Mouse (Mus musculus) ovary, postnatal 14 days (tissue): Measurements from ENCODE around the gene Tat.
"Not testable (repeated sequence)": the region's sequence is repeated elsewhere in the genome, so short reads cannot be mapped to it uniquely, and the experiment has no call there.

Experiments
- DNase-seq: peaks from one replicate; pipeline ENCODE4 v3.0.0; 2022; ENCODE audit warnings: low spot score

The Tat gene

DNA sequence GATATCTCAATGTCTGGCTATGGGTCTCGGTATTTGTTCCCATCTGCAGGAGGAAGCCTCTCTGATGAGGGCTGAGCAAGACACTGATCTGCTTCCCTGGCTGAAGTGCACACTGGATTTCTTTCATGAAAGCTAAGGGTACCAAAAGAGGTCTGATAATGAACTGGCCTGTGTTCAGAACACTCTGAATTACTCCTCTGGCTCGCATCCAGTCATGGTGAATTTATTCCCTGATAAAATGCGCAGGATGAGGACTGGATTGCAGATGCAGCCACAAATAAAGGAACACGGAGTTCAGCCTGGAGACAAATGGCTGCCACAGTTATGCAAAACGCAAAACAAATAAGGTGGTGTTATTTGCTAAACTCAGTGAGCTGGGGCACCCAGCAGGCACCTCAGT, 6.3 kb upstream of the Tat start:
- no peak for DNase-seq

GRCm38 (mm10) chr8:109986384-109986783, 3.9 kb upstream of the Tat start:
- no peak for DNase-seq

GRCm38 (mm10) chr8:109987776-109988175, 2.5 kb upstream of the Tat start:
- no peak for DNase-seq

DNA sequence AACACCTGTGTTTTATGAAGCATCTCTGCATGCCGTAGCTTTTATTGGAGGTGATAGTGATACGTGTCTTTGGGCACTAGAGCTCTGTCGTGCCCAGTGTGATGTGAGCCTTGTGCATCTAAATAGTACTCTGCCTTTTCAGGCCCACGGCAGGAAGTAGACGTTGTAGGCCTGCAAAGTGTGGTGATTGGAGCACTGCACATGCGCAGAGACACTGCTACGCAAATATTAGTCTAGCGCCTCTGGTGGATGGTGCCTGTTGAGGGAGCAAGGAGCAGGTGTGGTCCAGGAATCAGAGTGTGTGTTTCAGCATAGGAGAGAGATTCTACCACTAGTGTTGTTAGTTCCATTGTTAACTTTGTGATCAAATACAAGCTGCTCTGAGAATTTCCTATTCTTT, 1.1 kb upstream of the Tat start:
- no peak for DNase-seq

DNA sequence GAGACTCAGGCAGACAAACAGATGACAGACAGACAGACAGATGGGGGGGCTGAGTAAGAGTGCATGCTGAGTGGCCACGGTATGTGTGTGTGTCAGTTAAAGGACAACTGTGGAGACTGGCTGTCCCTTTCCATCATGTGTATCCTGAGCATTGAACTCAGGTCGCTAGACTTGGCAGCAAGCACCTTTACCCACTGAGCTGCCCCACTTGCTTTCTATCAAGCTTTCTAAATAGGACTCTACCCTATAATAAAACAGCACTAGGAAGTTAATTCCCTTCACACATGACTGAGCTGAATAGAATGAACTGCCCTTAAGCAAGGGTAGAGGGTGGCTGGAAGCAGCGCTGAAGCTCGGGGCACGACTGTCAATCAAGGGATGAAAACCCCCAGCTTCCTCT, 1.9 kb downstream of the Tat start:
- no peak for DNase-seq

GRCm38 (mm10) chr8:109992951-109993350, 2.7 kb downstream of the Tat start:
- DNase-seq, result no peak

- DNase-seq, result no peak
These were observed 7.1 kb downstream of the Tat start for GRCm38 (mm10) chr8:109997381-109997780.

DNA sequence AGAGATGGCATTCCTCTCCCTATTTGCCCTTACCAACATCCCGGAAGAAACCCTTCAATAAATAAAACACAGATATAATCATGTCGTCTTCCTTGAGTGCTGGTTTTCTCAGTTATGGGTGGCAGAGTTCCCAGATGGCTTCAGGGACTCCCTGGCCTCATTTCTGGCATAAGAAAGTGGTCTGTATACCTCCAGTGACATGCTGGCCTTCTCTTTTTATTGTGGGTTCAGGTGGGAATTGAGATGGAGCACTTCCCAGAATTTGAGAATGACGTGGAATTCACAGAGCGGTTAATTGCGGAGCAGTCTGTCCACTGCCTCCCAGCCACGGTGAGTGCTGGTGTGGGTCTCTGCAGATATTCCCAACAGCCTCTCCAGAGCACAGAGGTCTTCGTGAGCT, 7.8 kb downstream of the Tat start:
- DNase-seq, result no peak

- no peak for DNase-seq
These were observed 9.7 kb downstream of the Tat start for GRCm38 (mm10) chr8:109999974-110000373.

DNA sequence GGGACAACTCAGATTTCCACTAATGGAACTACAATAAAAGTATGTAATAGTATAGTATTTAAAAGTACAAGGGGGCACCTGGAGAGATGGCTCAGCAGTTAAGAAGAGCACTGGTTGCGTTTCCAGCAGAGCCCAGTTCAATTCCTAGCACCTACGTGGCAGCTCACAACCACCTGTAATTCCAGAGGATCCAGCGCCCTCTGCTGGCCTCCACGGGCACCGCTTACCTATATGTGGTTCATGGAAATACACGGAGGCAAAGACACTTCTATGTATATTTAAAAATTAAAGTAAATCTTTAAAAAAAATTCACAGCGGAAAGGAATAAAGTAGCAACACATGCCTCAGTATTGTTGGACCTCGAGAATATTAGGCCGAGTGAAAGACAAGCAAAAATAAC, 12.7 kb downstream of the Tat start:
- DNase-seq, result no peak

- DNase-seq, result no peak
These were observed 14.1 kb downstream of the Tat start for GRCm38 (mm10) chr8:110004300-110004699.

GRCm38 (mm10) chr8:110006312-110007023, 16.2 kb downstream of the Tat start:
- DNase-seq, result no peak

DNA sequence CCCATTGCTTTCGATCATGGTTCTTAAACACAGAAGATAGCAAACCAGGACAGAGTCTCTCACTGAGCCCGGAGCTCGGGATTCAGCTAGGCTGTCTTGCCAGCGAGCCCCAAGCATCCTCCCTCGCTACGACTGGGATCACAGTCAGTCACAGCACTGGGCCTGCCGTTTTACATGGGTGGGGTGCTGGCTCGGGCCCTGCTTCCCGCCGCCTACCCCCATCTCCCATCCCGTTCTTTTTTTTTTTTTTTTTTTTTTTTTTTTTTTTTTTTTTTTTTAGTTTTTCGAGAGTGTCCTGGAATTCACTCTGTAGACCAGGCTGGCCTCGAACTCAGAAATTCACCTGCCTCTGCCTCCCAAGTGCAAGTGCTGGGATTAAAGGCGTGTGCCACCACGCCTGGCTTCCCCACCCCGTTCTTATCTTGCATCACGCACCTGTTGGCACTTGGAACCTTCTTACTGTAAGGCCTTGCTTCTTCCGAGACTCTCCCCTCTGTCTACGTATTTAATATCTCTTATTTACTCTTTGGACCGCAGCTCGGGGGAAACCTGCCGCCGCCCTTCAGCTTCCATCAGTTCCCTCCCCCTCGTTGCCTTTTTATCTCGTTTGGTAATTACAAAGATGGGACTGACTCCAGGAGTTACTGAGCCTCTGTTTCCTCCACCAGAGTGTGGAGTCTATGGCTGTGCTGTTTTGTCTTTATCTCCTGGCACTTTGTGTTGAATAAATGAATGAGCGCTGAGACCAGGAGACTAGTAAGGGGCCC, 18.2 kb downstream of the Tat start:
- no peak for DNase-seq

DNA sequence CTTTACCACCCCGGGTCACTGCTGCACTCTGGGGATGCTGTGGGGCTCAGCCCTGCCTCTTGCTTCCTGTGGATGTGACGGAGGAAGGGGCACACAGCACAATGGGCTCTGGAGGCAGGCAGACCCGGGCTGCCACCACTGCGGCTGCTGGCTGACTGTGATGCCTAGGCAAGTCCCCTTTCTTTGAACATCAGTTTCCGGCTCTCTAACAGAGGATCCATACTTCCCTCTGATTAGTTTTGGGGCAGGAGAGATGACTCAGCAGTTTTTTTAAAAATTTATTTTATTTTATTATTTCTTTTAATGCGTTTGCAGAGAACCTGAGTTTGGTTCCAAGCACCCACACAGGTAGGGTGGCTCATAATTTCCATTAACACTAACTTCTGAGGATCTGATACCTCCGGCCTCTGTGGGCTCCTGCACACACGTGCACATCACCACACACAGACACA, 18.8 kb downstream of the Tat start:
- DNase-seq, result no peak

- DNase-seq, result peak; percentile 22
These were observed 20.6 kb downstream of the Tat start for GRCm38 (mm10) chr8:110010868-110011267.

DNA sequence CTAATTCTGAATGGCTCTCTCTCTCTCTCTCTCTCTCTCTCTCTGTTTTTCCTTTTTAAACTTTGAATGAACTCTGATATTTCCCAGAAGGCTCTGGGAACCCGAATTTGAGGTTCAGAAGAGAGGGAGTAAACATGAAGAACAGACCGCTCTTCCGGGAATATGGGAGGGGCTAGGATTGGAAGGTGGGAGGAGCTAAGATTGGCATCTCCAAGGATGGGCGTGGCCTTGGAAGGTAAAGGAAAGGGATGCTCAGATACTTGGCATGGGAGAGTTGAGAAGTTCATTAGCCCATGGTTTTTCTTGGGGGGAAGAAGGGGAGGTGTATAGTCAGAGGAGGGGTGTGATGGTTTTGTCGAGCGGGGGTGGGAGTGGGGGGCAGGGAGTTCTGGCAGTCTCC, 31.8 kb downstream of the Tat start:
- no peak for DNase-seq

GRCm38 (mm10) chr8:110022768-110023344, 32.6 kb downstream of the Tat start:
- no peak for DNase-seq

- DNase-seq, result not testable (repeated sequence)
These were observed 43.5 kb downstream of the Tat start for GRCm38 (mm10) chr8:110033771-110034170.

- DNase-seq, result no peak
These were observed 44.1 kb downstream of the Tat start for GRCm38 (mm10) chr8:110034331-110034730.

DNA sequence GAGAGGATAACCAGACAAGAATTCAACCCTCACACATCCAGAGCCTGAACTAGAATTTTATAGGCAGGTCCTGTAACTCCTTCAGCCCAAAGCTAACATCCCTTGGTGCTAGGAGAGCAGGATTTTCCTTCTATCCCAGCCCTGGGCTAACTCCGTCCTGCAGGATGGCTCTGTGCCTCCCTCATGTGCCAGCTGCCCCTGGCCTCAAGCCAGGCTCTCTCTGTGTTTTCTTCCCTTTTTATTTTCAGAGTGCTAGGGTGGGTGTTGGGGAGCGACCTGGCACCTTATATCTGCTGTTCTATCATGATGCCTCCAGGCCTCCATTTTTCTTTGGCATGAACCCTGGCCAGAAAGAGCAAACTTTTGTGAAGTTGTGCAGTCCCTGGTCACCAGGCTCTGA, 45.9 kb downstream of the Tat start:
- DNase-seq, result no peak

DNA sequence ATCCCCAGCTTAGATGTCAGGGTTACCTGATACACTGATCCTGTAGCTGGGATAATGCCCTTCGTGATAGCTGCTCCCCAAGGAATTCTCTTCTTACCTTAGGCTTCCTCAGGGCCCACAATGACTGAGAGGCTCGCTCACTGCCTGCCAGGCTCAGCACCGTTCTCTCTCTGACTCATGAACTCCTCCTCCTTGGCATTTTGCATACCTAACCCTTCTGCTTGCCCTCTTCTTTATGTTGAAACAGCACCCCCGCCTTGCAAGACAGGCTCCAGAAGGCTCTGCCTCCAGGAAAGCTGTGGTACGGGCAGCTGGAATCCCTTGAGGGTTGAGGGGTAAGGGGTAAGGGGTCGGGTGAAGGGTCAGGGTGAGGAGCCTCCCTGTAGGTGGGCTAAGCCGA, 49.0 kb downstream of the Tat start:
- no peak for DNase-seq

DNA sequence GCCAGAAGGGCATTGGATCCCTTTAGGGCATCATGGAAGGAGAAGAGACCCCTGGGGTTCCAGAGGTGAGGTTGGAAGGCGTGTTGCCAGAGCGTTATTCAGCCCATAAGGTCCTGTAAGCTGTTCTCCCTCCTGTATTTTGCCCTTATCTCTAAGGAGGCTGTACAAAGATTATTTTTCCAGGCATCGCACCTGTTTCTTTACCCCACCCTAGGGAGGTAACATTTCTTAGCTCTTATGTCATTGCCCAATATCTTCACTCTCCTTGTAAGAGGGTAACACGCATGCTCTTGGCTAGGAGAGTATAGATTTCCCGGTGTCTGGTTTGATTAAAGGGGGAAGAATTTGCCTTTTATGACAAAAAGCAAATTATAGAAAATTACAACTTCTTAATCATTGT, 49.4 kb downstream of the Tat start, which contains the start of gene Chst4:
Chst4 (minus strand) TSS at position 82 of the 400 bp plus-strand sequence.
- no peak for DNase-seq

GRCm38 (mm10) chr8:110040509-110040908, 50.3 kb downstream of the Tat start:
- no peak for DNase-seq
